Mouse (Mus musculus): Measurements from ENCODE around the gene Tnfrsf21.

DNA sequence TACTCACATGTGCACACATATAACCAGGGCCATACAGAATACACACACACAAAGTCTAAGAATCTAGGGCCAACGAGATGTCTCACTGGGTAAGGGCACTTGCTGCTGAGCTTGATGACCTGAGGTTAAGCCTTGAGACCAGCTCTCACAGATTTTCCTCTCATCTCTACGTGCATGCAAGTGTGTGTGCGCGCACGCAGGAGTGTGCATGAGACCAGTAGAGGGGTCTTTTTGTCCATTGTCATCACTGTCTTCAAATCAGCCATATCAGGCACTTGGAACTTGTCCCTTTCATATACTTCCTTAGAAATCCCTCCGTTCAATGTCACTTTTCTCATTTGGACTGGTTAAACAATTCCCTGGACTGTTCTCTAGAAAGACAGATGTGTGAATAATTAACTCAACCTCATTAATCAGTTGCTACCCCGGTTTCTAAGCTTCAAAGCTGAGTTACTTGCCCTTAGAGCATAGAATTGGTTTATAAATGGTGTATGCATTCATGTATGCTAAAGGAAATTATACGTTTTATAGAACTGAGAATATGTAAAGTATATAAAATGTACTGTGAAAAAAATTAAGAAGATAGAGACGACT is 97.1 kb downstream of the Tnfrsf21 start:
- TF ChIP-seq POLR2A (IDR thresholded peaks at IDR 0.05; ENCODE audit: borderline replicate concordance, extremely low read depth, insufficient read depth, insufficient read length, poor library complexity, severe bottlenecking) = no peak
- TF ChIP-seq CTCF (IDR thresholded peaks at IDR 0.05; ENCODE audit: borderline replicate concordance, extremely low read depth, insufficient read depth, insufficient read length) = no peak
